Comparison of ENCODE assay signal across 8 mouse cellular contexts in the genomic region with DNA sequence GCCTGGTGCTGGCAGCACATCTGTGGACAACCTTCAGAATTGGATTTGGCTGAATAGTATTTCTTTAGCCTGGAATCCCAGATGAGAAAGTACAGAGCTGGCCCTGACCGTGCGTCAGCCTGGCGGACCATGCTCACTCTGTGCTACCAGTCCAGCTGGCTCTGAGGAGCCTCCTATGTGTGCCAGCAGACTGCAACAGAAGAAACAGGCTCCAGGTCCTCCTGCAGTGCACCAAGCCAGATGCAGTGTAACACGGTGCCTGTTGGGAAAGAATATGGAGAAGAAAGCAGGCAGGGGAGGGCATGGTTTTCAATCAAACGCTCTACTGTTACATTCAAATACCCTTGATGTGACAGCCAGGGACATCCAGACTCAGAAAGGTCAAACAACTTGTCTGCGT. TPM values are rescaled to one million over a fixed set of nuclear protein-coding genes. Genes with fewer than 3 reads are reported as not detected.
DNase-seq lines count a peak whose midpoint lies in the region; ATAC-seq lines count a peak whose summit lies in the region.
"Had no signal": no experiment of that assay in that cellular context is flagged by ENCODE, and none has a peak within 500 bp of the region (broad histone marks: within the 10 kb centered on the region; RNA-seq: fewer than 3 reads in every experiment).

No protein-coding gene starts in this region.

- H3K27me3 ChIP-seq in heart, embryonic 16.5 days (ENCODE audit: control insufficient read depth, insufficient read depth, low read length), result no peaks in the 10 kb centered on the region
- H3K27me3 ChIP-seq: neural tube, embryonic 12.5 days had no signal

- H3K4me3 ChIP-seq in heart, embryonic 16.5 days (ENCODE audit: low read length), result no peak overlapping the region
- H3K4me3 ChIP-seq: neural tube, embryonic 12.5 days had no signal

- no peak overlapping the region for H3K4me2 ChIP-seq in heart, embryonic 16.5 days (ENCODE audit: low read depth, low read length)

- no peaks in the 10 kb centered on the region for H3K36me3 ChIP-seq in heart, embryonic 16.5 days (ENCODE audit: control insufficient read depth, insufficient read depth)
- H3K36me3 ChIP-seq: neural tube, embryonic 12.5 days had no signal

- no peaks in the 10 kb centered on the region for H3K4me1 ChIP-seq in heart, embryonic 16.5 days (ENCODE audit: control insufficient read depth, insufficient read depth, low read length)

- H3K27ac ChIP-seq in heart, embryonic 16.5 days (ENCODE audit: low read length), result no peak overlapping the region
- H3K27ac ChIP-seq: neural tube, embryonic 12.5 days had no signal

- no peak overlapping the region for H3K9ac ChIP-seq in heart, embryonic 16.5 days (ENCODE audit: low read length)
- H3K9ac ChIP-seq: neural tube, embryonic 12.5 days had no signal

- no peaks in the 10 kb centered on the region for H3K9me3 ChIP-seq in heart, embryonic 16.5 days (replicated peaks; ENCODE audit: control insufficient read depth, low read length)
- H3K9me3 ChIP-seq: neural tube, embryonic 12.5 days had no signal

- ATAC-seq in heart, embryonic 16.5 days (replicated peaks; ENCODE audit: extremely low read depth, insufficient read depth, low FRiP score), result peak; percentile 55; the same call in 1 of the 2 replicates
- ATAC-seq in erythroblast, adult 5-6 weeks (replicated peaks; ENCODE audit: low FRiP score, poor library complexity, severe bottlenecking), result no peak

- DNase-seq in right cerebral cortex, adult 18-20 months, result peak; percentile 37
- no peak for DNase-seq in right cerebral cortex, postnatal 25 days
- DNase-seq in cerebellum, adult 9-11 months, result peak; percentile 69
- no peak for DNase-seq in c-Kit-positive CD71-positive TER-119-positive erythroid progenitor cells, embryonic 14.5 days (ENCODE audit: low spot score)
- no peak for DNase-seq in spleen, adult 12 weeks (ENCODE audit: low spot score)

- WGBS in heart, embryonic 16.5 days, result 81% methylated on average over 6 of the region's 6 CpGs

RNA-seq across cellular contexts. Expression of gene Insyn1, which starts 48.3 kb away (rescaled TPM):
- 0.54 and 0.66 TPM in 2 replicates for polyA plus RNA-seq in heart, embryonic 16.5 days (2015; fragmentation: Nextera tagmentation; extraction: Ambion mirVana)
- not detected in 2 replicates for total RNA-seq in erythroblast, adult 5-6 weeks (2015; ENCODE audit: low replicate concordance)
- not detected in 2 replicates for total RNA-seq in erythroblast, adult 5-6 weeks (2017; ENCODE audit: low replicate concordance)

Comparison
In these comparisons a context has a peak if more than half of its experiments do, and no peak if none do; other contexts are left out.
1. DNase-seq: peak in right cerebral cortex, adult 18-20 months (single experiment) and cerebellum, adult 9-11 months (single experiment); none in right cerebral cortex, postnatal 25 days (single experiment), c-Kit-positive CD71-positive TER-119-positive erythroid progenitor cells, embryonic 14.5 days (single experiment) and spleen, adult 12 weeks (single experiment).